Mouse (Mus musculus) left cerebral cortex, postnatal 36 days (tissue): ENCODE results near the gene Sirt5. TPM values are rescaled to one million over a fixed set of nuclear protein-coding genes. Genes with fewer than 3 reads are reported as not detected.
A peak's percentile ranks its signal among the peaks of the same experiment; 100 is the strongest.

ENCODE experiments used
- DNase-seq, 2 experiments: peaks; one replicate each; pipeline ENCODE4 v3.0.0; 2021 to 2022; ENCODE audit warnings: low spot score in 2 of 2, mixed read lengths in 1 of 2
- intact Hi-C: fragments of 180-260 bp; cut with DNase I; formaldehyde crosslinking; loops from one replicate; pipeline ENCODE4 v1.15.1; 2025
- total RNA-seq, 2 experiments: library from RNA; stranded (reverse); gene quantifications; 2 replicates each; pipeline ENCODE4 v1.2.3; 2021

The Sirt5 gene
- total RNA-seq, 2 experiments from 2014 or later, result 17.6 to 19.5 TPM

GRCm38 (mm10) chr13:43370063-43370462, 4.8 kb downstream of the Sirt5 start:
- intact Hi-C loops, result no loop called here
- DNase-seq, result no peak

- DNase-seq, result no peak
- intact Hi-C loops, result no loop called here
These were observed 7.6 kb downstream of the Sirt5 start for GRCm38 (mm10) chr13:43372892-43373291.

GRCm38 (mm10) chr13:43374205-43374604, 8.9 kb downstream of the Sirt5 start:
- intact Hi-C loops, result no loop called here
- no peak for DNase-seq

- intact Hi-C loops, result no loop called here
- no peak for DNase-seq
These were observed 9.7 kb downstream of the Sirt5 start for GRCm38 (mm10) chr13:43374918-43375432.

DNA sequence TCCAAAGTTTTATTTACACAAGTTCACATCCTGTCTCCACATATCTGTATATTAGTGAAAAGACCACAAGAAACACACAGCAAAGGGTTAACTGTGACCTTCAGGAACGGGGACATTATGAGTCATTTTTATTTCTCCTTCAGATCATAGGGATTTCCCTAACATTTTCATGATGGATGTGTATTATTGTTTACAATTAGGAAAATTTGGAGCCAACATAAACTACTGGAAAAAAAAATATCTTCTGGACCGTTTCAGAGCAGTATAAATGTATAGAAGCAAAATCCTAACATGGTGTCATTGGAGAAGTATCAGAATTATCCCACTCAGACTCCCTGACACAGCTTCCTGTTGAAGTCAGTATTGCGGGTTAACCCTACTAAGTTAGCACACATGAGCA, 14.7 kb downstream of the Sirt5 start:
- intact Hi-C loops, result loop anchor here (5.0 kb wide), 1 partner anchor 198 kb away; no protein-coding TSS in a partner anchor

GRCm38 (mm10) chr13:43385321-43385720, 20.0 kb downstream of the Sirt5 start:
- intact Hi-C loops, result no loop called here
- no peak for DNase-seq

More for the DNA sequence above, 14.7 kb downstream of the Sirt5 start:
- no peak for DNase-seq

GRCm38 (mm10) chr13:43397700-43398296, 32.5 kb downstream of the Sirt5 start:
- no peak for DNase-seq
- intact Hi-C loops, result loop anchor here (1.0 to 5.0 kb wide), 3 partner anchors 85 to 226 kb away; partner anchors contain the start of genes Gfod1, Ranbp9 and Tbc1d7

DNA sequence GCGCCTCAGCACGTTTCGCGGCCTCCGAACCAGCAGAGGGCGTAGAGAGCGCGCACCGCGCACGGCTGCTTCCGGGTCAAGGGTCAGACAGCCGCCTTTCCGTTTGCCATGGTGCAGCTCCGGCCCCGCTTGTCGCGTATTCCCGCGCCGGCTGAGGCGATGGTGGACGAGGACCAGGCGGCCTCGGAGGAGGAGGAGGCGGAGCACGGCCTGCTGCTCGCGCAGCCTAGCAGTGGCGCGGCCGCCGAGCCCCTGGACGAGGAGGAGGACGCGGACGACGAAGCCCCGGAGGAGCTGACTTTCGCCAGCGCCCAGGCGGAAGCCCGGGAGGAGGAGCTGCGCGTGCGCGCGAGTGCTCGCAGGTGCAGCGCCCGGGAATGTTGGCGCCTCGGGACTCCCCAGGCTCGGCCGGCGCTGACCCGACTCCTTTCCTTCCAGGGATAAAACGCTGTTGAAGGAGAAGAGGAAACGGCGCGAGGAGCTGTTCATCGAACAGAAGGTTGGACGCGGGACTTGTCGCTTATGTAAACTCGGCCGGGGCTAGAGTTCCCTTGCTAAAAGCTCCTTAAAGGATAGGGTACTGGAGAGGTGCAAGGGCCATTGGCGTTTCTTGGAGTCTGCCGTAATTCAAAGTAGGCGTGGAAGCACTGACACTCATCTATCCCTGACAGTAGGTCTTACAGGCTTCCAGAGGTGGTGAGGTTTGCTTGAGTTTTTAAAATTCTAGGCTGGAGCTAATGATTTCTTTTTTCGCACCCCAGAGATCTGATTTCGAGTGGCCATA, 33.2 kb downstream of the Sirt5 start, which contains the start of gene Nol7:
Nol7 (plus strand) TSS at position 94 of the 784 bp plus-strand sequence.
- DNase-seq, result peak; percentile 98
- intact Hi-C loops, result loop anchor here (1.0 to 5.0 kb wide), 3 partner anchors 84 to 227 kb away; partner anchors contain the start of genes Gfod1, Ranbp9 and Tbc1d7

- no peak for DNase-seq
- intact Hi-C loops, result loop anchor here (5.0 kb wide), 2 partner anchors 83 to 97 kb away; partner anchors contain the start of genes Gfod1 and Ranbp9
These were observed 34.3 kb downstream of the Sirt5 start for GRCm38 (mm10) chr13:43399576-43399975.

GRCm38 (mm10) chr13:43412311-43412710, 47.0 kb downstream of the Sirt5 start:
- intact Hi-C loops, result no loop called here
- no peak for DNase-seq

- no peak for DNase-seq
- intact Hi-C loops, result no loop called here
These were observed 48.3 kb downstream of the Sirt5 start for GRCm38 (mm10) chr13:43413611-43414010.

DNA sequence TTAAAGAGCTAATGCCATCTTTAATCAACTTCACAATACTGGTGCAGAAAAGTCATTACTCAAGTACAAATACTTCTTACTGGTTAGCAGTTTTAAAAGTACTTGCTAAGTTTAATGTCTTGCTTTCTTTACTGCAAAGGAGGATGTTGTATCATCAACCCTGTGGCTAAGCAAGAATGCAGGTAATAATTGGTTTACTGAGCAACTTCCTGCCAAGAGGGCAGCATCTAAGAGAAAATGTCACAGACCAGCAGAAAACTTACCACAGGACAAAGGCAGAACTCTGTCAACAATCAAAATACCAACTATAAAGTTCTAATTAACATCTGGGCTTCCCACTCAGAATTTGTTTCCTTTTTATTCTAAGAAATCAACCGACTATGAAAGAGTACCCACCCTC, 50.0 kb downstream of the Sirt5 start:
- intact Hi-C loops, result no loop called here

DNA sequence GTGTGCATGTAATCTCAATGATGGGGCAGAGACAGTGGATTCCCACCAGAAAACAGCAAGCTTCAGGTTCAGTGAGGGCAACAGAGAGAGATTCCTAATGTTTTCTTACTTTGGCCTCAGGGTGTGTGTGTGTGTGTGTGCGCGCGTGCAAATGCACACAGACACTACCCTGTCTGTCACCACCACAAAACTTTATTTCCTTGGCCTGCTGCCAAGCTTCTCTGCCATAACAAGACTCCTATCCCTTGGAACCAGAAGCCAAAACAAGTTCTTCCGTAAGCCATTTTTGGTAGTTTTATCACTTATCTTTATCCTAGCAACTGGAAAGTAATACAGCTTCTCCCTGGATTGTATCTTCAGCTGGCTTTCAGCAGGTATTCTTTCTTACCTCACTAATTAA, 63.1 kb downstream of the Sirt5 start:
- intact Hi-C loops, result no loop called here
- no peak for DNase-seq

More for the DNA sequence above, 50.0 kb downstream of the Sirt5 start:
- DNase-seq, result no peak

DNA sequence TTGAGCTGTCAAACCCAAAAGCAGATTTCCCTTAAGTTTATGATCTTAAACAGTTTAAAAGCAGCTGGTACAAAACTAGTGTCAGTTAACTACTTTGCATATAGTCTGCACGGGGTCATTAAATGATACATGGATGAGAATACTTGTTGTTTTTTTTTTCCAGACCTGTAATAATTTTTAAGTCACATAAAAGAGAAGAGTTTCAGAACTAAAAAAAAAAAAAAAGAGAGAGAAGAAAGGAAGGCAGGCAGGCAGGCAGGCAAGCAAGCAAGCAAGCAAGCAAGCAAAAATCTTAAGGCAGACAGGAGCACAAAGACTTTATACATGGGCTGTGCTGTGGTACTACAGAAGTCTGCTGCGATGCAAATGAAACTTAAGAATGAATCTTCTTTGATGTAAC, 68.1 kb downstream of the Sirt5 start:
- intact Hi-C loops, result no loop called here
- no peak for DNase-seq

DNA sequence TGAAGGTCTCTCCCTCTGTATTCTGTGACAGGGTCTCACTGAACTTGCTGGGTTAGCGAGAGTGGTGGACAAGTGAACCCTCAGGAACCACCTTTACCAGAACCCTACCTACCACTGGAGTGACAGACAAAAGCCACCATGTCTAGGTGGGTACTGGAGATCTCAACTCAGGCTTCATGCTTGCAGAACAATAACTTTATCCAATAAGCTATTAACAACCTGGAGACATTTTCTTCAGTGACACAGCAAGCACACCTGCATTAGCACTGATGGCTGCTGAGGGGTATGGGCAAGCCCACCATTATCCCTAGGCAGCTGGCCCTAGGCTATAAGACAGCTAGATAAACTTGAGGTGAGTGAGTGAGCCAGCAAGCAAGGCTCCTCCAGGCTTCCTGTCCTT, 75.1 kb downstream of the Sirt5 start:
- intact Hi-C loops, result no loop called here
- no peak for DNase-seq

DNA sequence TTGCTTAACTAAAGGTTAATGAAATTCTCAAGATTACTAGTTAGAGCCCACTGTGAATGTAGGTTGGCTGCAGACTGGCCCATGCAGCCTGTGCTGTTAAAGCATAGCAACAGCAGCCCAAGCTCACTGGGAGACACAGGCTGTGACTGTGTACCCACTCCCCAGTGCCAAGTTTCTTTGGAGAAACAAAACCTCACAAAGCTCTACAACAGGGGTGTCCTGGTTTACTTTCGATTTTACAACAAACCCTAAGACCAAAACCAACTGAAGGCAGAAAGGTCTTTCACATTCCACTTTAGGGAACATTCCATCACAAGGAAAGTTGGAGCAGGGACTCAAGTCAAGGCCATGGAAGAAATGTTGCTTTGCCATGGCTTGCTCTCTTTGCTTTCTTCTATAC, 77.3 kb downstream of the Sirt5 start:
- intact Hi-C loops, result no loop called here
- DNase-seq, result no peak

- intact Hi-C loops, result no loop called here
- no peak for DNase-seq
These were observed 78.4 kb downstream of the Sirt5 start for GRCm38 (mm10) chr13:43443706-43444105.

DNA sequence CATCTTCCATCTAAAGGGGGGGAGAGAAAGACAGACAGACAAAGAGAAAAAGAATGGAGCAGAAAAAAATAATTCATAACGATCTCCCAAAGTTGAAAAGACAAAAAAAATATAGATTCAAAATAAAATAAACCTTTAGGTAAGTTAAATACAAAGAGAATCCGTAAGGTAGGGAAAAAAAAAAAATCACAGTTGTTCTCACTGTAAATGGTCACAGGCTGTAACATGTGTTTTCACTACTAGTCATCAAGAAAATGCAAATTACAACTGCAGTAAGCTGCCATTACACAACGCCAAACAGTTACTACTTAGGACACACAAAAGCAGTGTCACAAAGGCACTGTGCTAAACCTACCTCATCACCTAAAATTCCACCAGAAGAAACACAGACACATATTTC, 79.4 kb downstream of the Sirt5 start:
- intact Hi-C loops, result no loop called here
- no peak for DNase-seq
